Mouse (Mus musculus) Muller cell, postnatal 12 days (primary cell): Measurements from ENCODE around the gene Pip5k1a.
"Not testable (repeated sequence)": the region's sequence is repeated elsewhere in the genome, so short reads cannot be mapped to it uniquely, and the experiment has no call there.

Experiments
- DNase-seq: peaks from one replicate; pipeline ENCODE4 v3.0.0-alpha.2; 2015; ENCODE audit errors: inconsistent ontology term

Pip5k1a gene

DNA sequence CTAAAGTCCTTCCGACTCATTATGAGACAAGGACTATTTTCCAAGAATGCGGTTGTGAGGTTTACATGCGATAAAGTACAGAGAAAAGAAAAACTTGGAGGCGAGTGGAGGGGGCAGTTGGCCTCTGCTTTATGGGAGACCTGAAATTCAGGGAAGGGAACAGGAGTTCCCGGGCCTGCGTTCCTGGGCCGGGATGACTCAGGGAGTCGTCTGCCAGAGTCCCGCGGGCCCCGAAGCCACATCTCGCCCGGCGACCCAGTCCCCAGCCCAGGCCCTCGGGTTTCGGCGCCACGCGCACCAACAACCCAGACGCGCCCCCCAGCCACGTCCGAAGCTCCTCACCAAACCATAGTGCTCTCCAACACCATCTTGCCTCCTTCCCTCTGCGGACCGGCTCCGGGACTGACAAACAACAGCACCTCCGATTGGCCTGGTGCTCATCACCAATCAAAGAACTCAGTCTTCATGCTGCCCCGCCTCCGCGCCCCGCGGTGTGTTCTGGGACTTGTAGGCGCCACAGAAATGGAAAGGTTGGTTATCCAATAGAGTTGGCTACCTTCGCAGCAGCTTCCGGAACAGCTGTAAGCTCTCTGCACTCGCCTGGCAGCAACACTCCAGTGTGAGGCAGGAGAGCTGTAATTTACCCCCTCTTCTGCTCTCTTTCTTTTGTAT, 64.4 kb downstream of the Pip5k1a start, which contains the start of gene Psmd4:
Gene Psmd4 (minus strand): TSS at position 449 of the 672 bp plus-strand sequence.
- DNase-seq: peak; percentile 99

DNA sequence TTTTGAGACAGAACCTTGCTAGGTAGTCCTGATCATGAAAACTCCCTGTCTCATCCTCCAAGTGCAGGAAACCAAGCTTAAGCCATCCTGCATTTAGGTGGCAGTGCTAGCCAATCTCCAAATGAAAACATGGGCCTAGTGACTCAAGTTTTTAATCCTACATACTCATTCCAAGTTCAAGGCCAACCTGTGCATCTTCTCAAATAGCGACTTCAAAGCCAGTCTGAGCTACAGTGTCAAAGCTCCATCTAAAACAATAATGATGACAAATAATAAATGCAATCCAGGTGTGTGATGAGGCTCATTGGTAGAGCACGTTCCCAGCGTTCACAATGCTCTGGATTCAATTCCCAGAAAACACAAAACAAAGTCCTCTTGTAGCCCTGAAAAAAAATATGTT, 65.1 kb downstream of the Pip5k1a start:
- DNase-seq: no peak

DNA sequence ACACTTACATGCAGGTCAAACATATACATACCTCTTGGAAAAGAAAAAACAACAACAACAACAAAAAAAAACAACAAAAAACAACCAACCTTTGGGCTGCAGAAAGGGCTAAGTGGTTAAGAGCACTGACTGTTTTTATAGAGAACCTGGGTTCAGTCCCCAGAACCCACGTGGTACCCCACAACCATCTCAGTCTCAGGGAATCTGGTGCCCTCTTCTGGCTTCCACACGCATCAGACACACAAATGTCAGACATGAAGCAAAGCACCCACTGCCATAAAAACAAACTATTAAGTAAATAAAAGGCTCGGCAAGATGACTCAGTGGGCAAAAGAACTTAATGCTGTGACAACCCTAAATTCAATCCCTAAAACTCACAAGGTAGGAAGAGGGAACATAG, 76.8 kb downstream of the Pip5k1a start:
- DNase-seq: no peak

DNA sequence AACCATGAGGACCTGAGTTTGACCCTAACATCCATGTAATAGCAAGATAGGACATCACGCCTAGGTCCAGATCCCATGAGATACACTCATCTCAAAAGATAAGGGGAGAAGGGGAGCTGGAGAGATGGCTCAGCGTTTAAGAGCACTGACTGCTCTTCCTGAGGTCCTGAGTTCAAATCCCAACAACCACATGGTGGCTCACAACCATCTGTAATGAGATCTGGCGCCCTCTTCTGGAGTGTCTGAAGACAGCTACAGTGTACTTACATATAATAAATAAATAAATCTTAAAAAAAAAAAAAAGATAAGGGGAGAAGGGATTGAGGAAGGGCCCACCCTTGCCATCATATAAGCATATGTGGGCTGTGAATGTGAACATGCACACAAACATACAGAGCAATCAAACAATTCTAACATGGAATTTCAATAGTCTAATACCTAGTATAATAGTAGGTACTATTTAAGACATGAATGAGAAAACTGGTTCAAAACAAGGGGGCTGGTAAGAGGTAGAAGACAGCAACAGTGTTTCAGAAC, 77.4 kb downstream of the Pip5k1a start:
- not testable (repeated sequence) for DNase-seq

DNA sequence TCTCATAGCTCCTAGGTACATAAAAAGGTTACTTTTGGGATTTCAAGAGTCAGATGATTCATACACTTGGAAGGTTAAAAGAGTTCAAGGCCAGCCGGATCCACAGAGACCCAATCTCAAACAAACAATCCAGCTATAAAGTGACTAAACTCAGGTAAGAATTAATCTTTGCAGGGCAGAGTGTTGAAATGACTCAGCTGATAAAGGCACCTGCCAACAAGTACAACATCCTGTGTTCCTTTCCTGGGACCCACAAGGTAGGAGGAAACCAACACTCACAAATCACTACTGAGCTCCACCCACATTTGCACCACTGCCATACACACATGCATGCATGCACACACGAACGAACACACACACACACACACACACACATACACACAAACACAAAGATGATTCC, 78.1 kb downstream of the Pip5k1a start:
- DNase-seq: no peak

DNA sequence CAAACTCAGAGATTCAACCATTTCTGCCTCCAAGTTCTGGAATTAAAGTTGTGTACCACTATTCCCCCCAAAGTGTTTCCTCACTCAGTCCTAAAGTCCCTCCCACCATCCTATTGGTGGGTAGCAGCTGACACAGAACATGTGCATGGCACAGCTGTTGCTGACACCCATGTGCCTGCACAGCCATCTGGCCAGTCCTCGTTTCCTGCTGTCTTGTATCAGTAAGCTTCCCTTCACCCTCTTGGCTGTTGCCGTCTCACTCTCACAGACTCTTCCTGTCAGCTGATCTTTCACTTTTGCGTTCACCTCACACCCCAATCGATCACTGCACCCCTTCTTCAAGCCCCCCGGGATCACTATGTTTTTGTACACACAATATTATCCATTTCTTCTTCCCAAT, 79.0 kb downstream of the Pip5k1a start:
- DNase-seq: no peak

DNA sequence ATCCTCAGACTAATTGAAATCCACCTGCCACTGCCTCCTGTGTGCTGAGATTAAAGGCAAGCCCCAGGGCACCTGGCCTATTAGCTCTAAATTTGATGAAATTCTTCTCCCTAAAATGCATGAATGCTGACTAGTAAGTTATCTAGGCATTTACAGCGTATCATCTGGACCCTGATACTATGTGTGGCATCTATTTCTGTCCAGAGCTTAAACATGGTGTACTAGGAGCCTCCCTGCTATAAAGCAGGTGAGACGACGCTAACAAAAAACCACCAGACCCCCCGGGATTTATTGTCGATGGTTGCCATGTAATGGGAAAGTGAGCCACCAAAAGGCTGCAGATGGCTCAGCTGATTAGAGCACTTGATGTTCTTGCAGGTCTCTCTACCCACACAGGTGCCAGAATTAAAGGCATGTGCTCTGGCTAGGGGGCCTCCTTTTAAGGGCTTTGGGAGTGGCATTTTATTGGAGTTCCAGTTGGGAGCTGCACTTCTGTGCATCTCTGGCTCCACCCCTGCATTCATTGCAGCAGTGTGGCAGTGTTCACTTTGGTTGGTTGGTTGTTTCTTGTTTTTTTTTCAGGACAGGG, 79.6 kb downstream of the Pip5k1a start:
- no peak for DNase-seq

DNA sequence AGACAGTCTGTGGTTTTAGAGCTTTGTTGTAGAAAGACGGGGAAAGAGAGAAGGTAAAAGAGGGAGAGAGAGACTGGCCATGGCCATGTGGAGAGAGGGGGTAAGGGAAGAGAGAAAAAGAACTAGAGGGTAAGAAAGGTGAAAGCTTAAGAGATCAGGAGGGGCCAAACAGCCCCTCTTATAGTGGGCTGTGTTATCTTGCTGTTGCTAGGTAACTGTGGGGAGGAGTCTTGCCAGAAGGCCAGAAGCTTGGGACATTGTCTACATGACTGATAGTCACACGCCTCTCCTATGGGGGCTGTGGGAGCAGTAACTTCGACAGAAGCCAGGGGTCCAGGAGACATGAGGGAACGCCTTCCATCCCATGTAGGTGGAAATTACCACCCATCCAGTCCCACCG, 81.5 kb downstream of the Pip5k1a start:
- DNase-seq: no peak

DNA sequence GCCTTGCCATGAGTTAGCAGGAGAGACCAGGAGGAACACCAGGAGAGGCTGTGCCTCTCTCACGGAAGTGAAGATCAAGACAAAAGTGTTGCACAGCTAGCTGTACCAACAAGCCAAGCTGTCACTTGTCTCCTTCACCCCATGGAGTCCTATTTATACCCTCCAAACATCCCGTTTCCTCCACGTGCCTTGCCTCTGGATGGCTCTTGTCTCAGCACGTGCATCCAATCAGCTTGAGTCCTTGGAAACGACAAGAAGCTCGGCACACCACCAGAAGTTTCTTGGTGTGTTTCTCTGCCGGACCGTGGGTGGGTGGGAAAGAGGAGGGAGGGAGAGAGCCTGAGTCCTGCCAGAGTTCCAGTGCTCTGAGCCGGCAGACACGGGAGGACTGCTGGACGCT, 82.2 kb downstream of the Pip5k1a start:
- peak; percentile 24 for DNase-seq

DNA sequence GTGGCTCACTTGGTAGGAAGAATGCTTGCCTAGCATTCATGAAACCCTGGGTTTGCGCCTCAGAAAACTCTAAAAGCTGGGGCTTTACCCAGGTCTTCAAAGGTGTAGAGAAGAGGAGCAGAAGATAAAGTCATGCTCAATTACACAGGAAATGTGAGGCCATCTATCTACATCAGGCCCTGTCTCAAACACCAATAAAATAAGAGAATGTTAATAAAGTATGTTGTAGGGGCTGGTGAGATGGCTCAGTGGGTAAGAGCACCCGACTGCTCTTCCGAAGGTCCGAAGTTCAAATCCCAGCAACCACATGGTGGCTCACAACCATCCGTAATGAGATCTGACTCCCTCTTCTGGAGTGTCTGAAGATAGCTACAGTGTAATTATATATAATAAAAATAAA, 85.8 kb downstream of the Pip5k1a start:
- not testable (repeated sequence) for DNase-seq

DNA sequence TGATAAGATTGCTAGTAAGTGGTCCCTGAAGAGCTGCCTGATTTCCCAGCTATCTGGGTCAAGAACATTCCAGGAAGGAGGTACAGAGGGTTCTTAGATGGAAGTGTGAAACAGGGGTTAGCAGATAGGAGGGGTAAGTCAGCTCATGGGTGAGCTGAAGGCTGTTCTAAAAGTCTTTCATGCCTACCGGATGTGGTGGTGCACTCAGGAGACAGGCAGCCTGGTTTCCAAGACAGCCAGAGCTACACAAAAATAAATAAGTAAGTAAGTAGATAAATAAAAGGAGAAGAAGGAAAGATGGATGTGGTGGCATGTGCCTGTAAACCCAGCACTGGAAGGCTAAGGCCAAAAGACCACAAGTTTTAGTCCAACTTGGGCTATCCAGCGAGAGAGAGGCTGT, 88.0 kb downstream of the Pip5k1a start:
- no peak for DNase-seq

DNA sequence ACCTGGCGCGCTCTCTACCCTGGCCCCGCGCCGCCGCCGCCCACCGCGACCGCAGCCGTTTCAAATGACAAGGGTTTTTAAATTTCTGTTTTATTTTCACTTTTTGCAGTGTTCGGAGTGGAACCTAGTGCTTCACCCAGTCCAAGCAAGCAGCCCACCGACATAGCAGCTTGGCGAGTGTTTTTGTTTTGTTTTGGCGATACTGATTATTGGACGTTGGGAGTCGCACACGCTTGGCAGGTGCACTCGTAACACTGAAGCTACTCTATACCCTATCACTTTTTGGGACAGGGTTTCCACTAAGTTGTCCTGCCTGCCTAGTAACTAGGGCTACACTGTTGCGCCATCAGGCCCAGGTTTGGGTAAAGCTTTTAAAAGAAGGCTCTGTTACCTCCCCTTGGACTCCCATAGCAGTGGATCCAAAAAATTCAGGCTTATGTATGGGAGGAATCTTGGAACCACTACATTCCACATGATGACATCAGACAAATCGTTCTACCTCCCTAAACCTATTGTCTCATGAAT, 90.1 kb downstream of the Pip5k1a start:
- peak; percentile 30 for DNase-seq

DNA sequence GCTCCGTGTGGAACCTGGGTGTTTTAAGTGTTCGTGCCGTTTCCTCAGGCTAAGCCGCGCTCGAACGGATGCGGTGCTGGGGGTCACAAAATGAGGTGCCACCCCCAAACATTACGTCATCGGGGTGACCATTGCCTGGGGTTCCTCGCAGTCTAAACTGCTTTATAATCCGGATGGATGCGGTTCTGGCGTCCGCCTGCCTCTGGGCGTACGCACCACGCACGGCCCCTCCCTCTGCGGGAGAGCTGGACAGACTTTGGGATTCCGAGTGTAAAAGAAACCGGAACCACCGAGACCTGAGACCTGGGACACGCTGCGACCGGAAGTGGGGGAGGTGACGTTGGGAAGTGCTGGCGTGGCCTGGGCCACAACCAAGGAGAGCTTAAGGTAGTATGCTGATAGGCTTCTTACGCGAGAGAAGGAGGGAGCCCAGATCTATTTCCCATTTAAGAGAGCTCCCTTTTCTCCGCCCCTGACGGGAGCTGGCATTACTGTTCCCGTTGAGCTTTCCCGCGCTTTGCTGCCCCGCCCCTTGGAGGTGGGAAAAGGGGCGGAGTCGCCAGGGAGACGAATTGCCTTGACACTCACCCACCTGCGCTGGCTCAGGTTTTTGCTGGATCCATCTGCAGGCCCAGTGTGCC, 90.7 kb downstream of the Pip5k1a start:
- peak; percentile 95 for DNase-seq

DNA sequence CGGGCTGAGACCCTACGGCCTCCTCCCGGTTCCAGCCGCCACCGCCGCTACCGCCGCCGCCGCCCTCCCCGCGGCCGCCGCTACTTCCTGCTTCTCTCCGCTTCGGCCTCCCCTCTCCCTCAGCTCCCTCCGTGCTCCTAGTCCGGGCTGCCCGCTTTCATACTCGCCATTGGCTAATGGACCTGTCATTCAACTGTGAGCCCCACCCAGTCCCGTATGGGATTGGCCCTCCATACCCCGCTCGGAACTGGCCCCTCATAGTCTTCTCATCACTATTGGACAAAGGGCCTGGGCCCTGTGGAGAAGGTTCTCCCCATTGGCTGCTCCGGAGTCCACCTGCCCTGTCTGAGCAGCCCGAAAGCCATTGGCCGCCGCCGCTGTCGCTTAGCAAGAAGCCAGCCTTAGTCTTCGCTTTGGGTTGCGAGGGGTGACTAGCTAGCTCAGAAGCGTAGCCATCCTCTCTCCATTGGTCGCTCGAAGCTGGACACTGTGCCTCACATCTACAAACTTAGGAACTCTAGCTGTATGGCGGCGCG, 91.3 kb downstream of the Pip5k1a start, which contains the start of gene Zfp687:
Gene Zfp687 (minus strand): TSS at position 112 of the 536 bp plus-strand sequence.
- DNase-seq: peak; percentile 99

DNA sequence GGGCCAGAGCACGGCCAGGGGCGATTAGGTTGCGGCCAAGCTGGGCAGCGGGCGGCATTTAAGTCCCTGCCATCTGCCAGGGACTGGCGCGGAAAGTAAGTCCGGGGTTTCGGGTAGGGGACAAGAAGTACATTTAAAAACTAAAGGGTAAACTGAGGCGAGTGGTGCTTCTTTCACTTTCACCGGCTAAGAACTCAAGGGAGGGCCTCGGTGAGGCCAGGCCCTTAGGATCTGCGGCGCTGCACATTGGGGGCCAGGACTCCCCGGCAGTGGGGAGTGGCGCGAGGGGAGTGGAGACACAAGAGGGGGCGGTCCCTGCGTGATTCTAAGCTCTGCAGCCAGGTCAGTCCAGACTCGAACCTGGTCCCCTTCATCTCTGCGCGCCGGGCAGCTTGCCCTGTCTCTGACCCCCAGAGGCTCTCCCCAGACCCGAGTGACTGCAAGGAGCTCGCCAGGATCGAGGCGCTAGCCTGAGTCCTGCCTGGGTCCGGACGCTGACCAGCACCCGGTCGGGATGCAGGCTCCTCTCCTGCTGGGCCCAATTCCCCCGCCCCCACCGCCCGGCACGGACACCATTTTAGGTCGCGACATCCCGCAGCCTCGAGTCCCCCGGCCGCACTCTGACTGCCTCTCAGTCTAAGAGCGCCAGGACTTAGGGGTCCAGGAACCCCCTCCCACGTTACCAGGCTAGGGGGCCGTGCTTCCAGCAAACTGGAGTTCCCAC, 92.1 kb downstream of the Pip5k1a start:
- DNase-seq: peak; percentile 77

DNA sequence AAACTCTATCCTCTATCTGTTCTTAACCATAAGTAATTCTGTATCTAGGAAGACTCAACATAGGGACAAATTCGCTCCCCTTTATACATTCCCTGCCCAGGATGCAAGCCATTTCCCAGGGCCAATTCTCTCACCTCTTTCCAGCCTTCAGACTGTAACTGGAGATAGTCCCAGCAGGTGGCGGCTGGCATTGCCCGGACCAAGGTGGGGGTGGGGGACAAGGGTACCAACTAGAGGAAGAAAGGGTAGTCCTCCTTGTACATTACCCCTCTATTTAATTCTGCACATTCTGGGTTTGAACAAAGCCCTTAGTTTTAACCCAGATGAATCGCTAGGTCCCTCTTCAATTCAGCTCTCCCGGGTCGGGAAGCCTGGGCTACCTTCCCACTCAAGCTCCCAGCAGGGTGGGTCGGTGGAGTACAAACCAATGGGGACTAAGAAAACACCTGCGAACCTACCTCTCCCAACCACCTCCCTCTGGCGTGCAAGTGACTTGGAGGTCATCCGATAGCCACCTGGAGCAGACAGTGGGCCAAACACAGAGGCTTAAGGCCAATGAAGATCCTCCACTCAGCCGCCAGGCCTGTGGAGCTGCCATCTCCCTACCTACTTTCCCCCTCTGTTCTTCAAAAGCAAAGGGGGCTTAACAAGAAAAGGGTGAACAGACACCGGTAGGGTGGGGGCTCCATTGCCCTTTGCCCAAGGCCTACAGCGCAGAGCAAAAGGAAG, 92.9 kb downstream of the Pip5k1a start:
- DNase-seq: peak; percentile 36

DNA sequence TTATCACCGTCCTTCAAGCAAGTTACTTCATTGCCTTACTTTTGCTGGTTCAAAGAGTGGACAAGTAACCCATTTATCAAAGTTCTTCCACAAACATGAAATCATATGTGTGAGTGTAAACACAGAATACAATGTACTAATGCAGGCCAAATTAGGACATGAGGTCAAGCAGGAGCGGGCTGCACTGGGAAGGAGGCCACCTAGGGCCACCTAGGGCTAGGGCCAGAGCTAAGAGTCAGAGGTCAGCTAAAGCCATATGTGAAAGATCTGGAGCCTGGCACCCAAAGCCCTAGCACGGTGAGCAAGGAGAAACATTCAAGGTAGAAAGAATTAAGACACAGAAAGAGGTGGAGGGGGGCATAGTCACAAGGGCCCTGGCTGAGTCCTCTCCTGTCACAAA, 93.7 kb downstream of the Pip5k1a start:
- DNase-seq: no peak

DNA sequence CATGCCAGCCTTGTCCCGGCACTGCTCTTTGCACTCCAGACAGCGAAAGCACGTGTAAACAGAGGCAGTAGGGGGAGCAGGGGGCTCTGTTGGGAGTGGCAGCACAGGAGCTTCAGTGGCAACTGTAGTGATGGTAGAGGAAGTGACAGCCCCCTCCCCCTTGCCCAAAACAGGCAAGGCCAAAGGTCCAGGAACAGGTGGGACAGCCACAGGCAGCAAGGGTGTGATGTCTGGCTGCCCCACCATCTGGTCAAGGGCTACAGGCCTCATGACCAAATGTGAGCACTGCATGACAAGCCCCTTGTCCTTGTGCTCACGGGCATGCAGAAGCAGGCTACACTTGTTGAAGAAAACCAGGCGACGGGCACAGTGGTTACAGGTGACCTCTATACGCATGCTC, 96.3 kb downstream of the Pip5k1a start:
- no peak for DNase-seq
